Mouse (Mus musculus): ENCODE results near the gene Hist1h2ao.
"Not testable (repeated sequence)": the region's sequence is repeated elsewhere in the genome, so short reads cannot be mapped to it uniquely, and the experiment has no call there.

Hist1h2ao gene

GRCm38 (mm10) chr13:21811539-21811938, 1.3 kb downstream of the Hist1h2ao start, which contains the start of gene Hist1h4m:
Gene Hist1h4m, plus strand, starts transcription at chr13:21811746.
- peak; percentile 42 for DNase-seq

GRCm38 (mm10) chr13:21812092-21812491, 1.8 kb downstream of the Hist1h2ao start:
- not testable (repeated sequence) for DNase-seq

- DNase-seq: not testable (repeated sequence)
These were observed 10.0 kb downstream of the Hist1h2ao start for GRCm38 (mm10) chr13:21820082-21820890.

- DNase-seq: no peak
These were observed 18.2 kb downstream of the Hist1h2ao start for GRCm38 (mm10) chr13:21828511-21828910.

- DNase-seq: no peak
These were observed 20.1 kb downstream of the Hist1h2ao start for GRCm38 (mm10) chr13:21830344-21830743.

GRCm38 (mm10) chr13:21831418-21832394, 21.4 kb downstream of the Hist1h2ao start, which contains the start of gene Hist1h4n:
Gene Hist1h4n, minus strand, starts transcription at chr13:21832196.
- peak; percentile 31 for DNase-seq

GRCm38 (mm10) chr13:21833461-21833860, 23.2 kb downstream of the Hist1h2ao start, which contains the start of the genes Hist1h2ap and Hist1h2br:
Gene Hist1h2ap, minus strand, starts transcription at chr13:21833507.
Gene Hist1h2br, plus strand, starts transcription at chr13:21833743.
- not testable (repeated sequence) for DNase-seq

GRCm38 (mm10) chr13:21840508-21840907, 30.2 kb downstream of the Hist1h2ao start:
- DNase-seq: not testable (repeated sequence)

- DNase-seq: not testable (repeated sequence)
These were observed 36.1 kb downstream of the Hist1h2ao start for GRCm38 (mm10) chr13:21846356-21846755.

- DNase-seq: no peak
These were observed 37.6 kb downstream of the Hist1h2ao start for GRCm38 (mm10) chr13:21847883-21848282.

- DNase-seq: not testable (repeated sequence)
These were observed 40.4 kb downstream of the Hist1h2ao start for GRCm38 (mm10) chr13:21850696-21851095.

- DNase-seq: no peak
These were observed 42.1 kb downstream of the Hist1h2ao start for GRCm38 (mm10) chr13:21852215-21852945.

- peak; percentile 88 for DNase-seq
These were observed 44.9 kb downstream of the Hist1h2ao start for GRCm38 (mm10) chr13:21855146-21855545.

- peak; percentile 70 for DNase-seq
These were observed 45.5 kb downstream of the Hist1h2ao start for GRCm38 (mm10) chr13:21855698-21856162.

All from right cerebral cortex, adult 18-20 months (tissue).